Mouse (Mus musculus) gastrocnemius, adult 8-10 months (tissue): ENCODE measurements around the gene Lgmn. TPM values are rescaled to one million over a fixed set of nuclear protein-coding genes. Genes with fewer than 3 reads are reported as not detected.

Experiments
- DNase-seq, 2 experiments: peaks; one replicate each; pipeline ENCODE4 v3.0.0; 2022; ENCODE audit warnings: low spot score in 2 of 2
- total RNA-seq, 4 experiments: library from RNA; stranded (reverse); gene quantifications; 2 replicates each; pipeline ENCODE4 v1.2.4; 2022

The Lgmn gene
- total RNA-seq, 4 experiments from 2014 or later = 17.5 to 24.8 (median 18.9) TPM

GRCm38 (mm10) chr12:102434107-102434506 lies 5.5 kb downstream of the Lgmn start:
- DNase-seq = no peak

- DNase-seq = no peak
Measured at GRCm38 (mm10) chr12:102432238-102432637, 7.4 kb downstream of the Lgmn start.

GRCm38 (mm10) chr12:102430228-102430627 lies 9.4 kb downstream of the Lgmn start:
- no peak for DNase-seq

- DNase-seq = no peak
Measured at GRCm38 (mm10) chr12:102429656-102430055, 10.0 kb downstream of the Lgmn start.

GRCm38 (mm10) chr12:102426285-102426684 lies 13.3 kb downstream of the Lgmn start:
- no peak for DNase-seq

GRCm38 (mm10) chr12:102425048-102425578 lies 14.5 kb downstream of the Lgmn start:
- no peak for DNase-seq

GRCm38 (mm10) chr12:102424456-102424855 lies 15.2 kb downstream of the Lgmn start:
- DNase-seq = no peak

- no peak for DNase-seq
Measured at GRCm38 (mm10) chr12:102423625-102424024, 16.0 kb downstream of the Lgmn start.

GRCm38 (mm10) chr12:102422623-102423320 lies 16.8 kb downstream of the Lgmn start:
- no peak for DNase-seq

- peak in 1 of 2 experiments; percentile 39 for DNase-seq
Measured at GRCm38 (mm10) chr12:102422065-102422464, 17.5 kb downstream of the Lgmn start.

- DNase-seq = no peak
Measured at GRCm38 (mm10) chr12:102420168-102420890, 19.3 kb downstream of the Lgmn start.

GRCm38 (mm10) chr12:102419544-102419943 lies 20.1 kb downstream of the Lgmn start:
- no peak for DNase-seq

- DNase-seq = no peak
Measured at GRCm38 (mm10) chr12:102417701-102418100, 21.9 kb downstream of the Lgmn start.

- DNase-seq = no peak
Measured at GRCm38 (mm10) chr12:102416955-102417510, 22.6 kb downstream of the Lgmn start.

- peak; percentile 32 to 65 for DNase-seq
Measured at GRCm38 (mm10) chr12:102416391-102416837, 23.2 kb downstream of the Lgmn start.

- no peak for DNase-seq
Measured at GRCm38 (mm10) chr12:102414686-102415085, 24.9 kb downstream of the Lgmn start.

GRCm38 (mm10) chr12:102413171-102413570 lies 26.4 kb downstream of the Lgmn start:
- no peak for DNase-seq

- no peak for DNase-seq
Measured at GRCm38 (mm10) chr12:102398588-102398987, 41.0 kb downstream of the Lgmn start.

GRCm38 (mm10) chr12:102395998-102396991 lies 43.3 kb downstream of the Lgmn start:
- no peak for DNase-seq

- no peak for DNase-seq
Measured at GRCm38 (mm10) chr12:102395537-102395936, 44.1 kb downstream of the Lgmn start.

- no peak for DNase-seq
Measured at GRCm38 (mm10) chr12:102394496-102394895, 45.1 kb downstream of the Lgmn start.
